Mouse (Mus musculus): Measurements from ENCODE around the gene Trpc4. TPM values are rescaled to one million over a fixed set of nuclear protein-coding genes. Genes with fewer than 3 reads are reported as not detected.

The Trpc4 gene
- 0.13 and 0.16 TPM in 2 replicates for polyA plus RNA-seq (2015; fragmentation: Nextera tagmentation; extraction: Ambion mirVana)

DNA sequence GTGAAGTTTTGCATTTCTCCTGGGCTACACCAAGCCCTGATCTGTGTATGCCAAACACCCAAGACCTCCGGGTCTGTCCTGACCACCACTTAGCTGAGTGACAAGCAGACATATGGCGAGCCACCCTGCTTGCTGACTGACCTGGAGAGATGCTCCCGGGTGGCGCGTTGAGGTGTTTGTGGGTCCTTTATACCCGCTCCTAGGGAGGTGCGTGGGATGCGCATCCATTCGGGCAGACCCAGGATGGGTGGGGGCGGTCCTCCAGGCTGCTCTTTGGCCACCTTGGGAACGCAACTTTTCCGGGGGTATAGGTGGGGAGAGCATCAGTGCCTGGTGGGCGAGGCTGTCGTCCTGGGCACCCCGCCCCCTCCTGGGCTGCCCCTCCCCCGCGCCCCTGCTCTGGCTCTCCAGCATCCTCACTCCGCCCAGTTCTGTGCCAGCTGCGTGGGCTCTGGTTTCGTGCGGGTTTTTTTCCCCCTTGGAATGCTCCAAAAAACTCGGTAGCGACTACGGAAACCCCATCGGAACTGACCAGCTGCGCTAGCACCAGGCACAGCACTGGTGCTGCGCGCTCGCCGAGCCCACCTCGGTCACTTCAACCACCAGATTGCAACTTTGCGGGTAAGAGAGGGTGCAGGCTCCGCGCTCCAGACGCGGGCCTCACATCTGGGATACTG, at the start of gene Trpc4:
Gene Trpc4 (plus strand): TSS at position 397 of the 677 bp plus-strand sequence.

DNA sequence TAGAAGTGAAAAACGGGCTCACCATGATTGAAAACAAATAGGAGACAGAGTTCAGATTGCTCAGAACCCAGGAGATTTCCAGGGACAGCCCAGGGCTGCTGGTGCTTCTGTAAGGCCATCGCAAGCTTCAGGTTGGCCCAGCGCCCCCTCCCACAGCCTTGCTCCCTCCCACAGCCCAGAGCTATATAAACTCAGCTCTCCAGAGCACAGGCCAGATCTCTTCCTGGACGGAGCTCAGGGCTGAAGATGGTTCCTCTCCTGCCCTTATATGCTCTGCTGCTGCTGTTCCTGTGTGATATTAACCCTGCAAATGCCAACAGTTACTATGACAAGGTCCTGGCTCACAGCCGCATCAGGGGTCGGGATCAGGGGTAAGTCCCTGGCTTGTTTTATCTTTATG, 205.1 kb downstream of the Trpc4 start, which contains the start of gene Postn:
Gene Postn (plus strand): TSS at position 213 of the 400 bp plus-strand sequence.

Other genes starting within 250 kb of the Trpc4 start
- 15.7 and 23.7 TPM in 2 replicates for gene Postn, start 205.1 kb downstream of the Trpc4 start, polyA plus RNA-seq (2015; fragmentation: Nextera tagmentation; extraction: Ambion mirVana)